Mouse (Mus musculus) kidney, embryonic 14.5 days (tissue): ENCODE results near the gene Il4i1. TPM values are rescaled to one million over a fixed set of nuclear protein-coding genes. Genes with fewer than 3 reads are reported as not detected.

Experiments
- ATAC-seq: fragments of 200-750 bp; cut with Nextera tagmentation; 2 replicates; pipeline ENCODE4 v1.8.0; 2017; ENCODE audit warnings: moderate number of reproducible peaks, mild to moderate bottlenecking, moderate TSS enrichment, moderate library complexity; ENCODE audit not compliant: low FRiP score, low TSS enrichment
- H3K27ac ChIP-seq: fragments of 300-500 bp; sonication (generic); 2 replicates; pipeline ENCODE4 v1.5.1; 2014; ENCODE audit warnings: low read depth, mild to moderate bottlenecking, low read length, moderate library complexity, mixed read lengths
- H3K27me3 ChIP-seq: fragments of 300-500 bp; sonication (generic); 2 replicates; pipeline ENCODE4 v1.6.1; 2014; ENCODE audit warnings: mild to moderate bottlenecking, low read length; ENCODE audit not compliant: control insufficient read depth, insufficient read depth
- H3K36me3 ChIP-seq: fragments of 300-500 bp; sonication (generic); 2 replicates; pipeline ENCODE4 v1.6.1; 2014; ENCODE audit warnings: low read length, mixed read lengths; ENCODE audit not compliant: control insufficient read depth, insufficient read depth
- H3K4me1 ChIP-seq: fragments of 300-500 bp; sonication (generic); 2 replicates; pipeline ENCODE4 v1.6.1; 2014; ENCODE audit warnings: low read length, mixed read lengths; ENCODE audit not compliant: control insufficient read depth, insufficient read depth
- H3K4me2 ChIP-seq: fragments of 300-500 bp; sonication (generic); replicated peaks from 2 replicates; pipeline ENCODE4 v1.6.1; 2014; ENCODE audit warnings: low read depth, mild to moderate bottlenecking, low read length
- H3K4me3 ChIP-seq: fragments of 300-500 bp; sonication (generic); 2 replicates; pipeline ENCODE4 v1.5.1; 2014; ENCODE audit warnings: mild to moderate bottlenecking, low read length
- H3K9ac ChIP-seq: fragments of 300-500 bp; sonication (generic); 2 replicates; pipeline ENCODE4 v1.6.1; 2014; ENCODE audit warnings: low read depth, mild to moderate bottlenecking, low read length, moderate library complexity
- H3K9me3 ChIP-seq: fragments of 300-500 bp; sonication (generic); 2 replicates; pipeline ENCODE4 v1.6.1; 2016; ENCODE audit warnings: low read length; ENCODE audit not compliant: control insufficient read depth
- WGBS: fragments of 180-500 bp; shearing (Covaris S2); extraction: QIAGEN DNeasy Blood & Tissue Kit; methylation state at CpG from one replicate; pipeline ENCODE4 v1.1.7; 2014; 5-methylcytosine and 5-hydroxymethylcytosine counted together
- polyA plus RNA-seq: library from polyadenylated mRNA; unstranded; fragments of >200 nt; fragmentation: Nextera tagmentation; extraction: Ambion mirVana; gene quantifications from 2 replicates; pipeline ENCODE4 v1.2.1, GENCODE M21; 2014

Gene Il4i1
- polyA plus RNA-seq, 1 experiment from 2014 or later: 2.0 TPM

GRCm38 (mm10) chr7:44823409-44823808 lies 7.2 kb downstream of the Il4i1 start:
- no peak overlapping the region for H3K4me2 ChIP-seq
- no peak overlapping the region for H3K9ac ChIP-seq
- peaks cover 22% of the 10 kb centered on the region for H3K4me1 ChIP-seq
- no peak for ATAC-seq
- 44% methylated on average over 7 of the region's 7 CpGs for WGBS
- peaks cover 10% of the 10 kb centered on the region; the same call in 1 of the 2 replicates for H3K36me3 ChIP-seq
- no peaks in the 10 kb centered on the region for H3K9me3 ChIP-seq
- H3K27me3 ChIP-seq: no peaks in the 10 kb centered on the region
- H3K27ac ChIP-seq: no peak overlapping the region
- no peak overlapping the region for H3K4me3 ChIP-seq

- no peaks in the 10 kb centered on the region for H3K27me3 ChIP-seq
- peaks cover 13% of the 10 kb centered on the region; the same call in 1 of the 2 replicates for H3K4me1 ChIP-seq
- no peak; the same call in 1 of the 2 replicates for ATAC-seq
- peaks cover 25% of the 10 kb centered on the region for H3K36me3 ChIP-seq
- WGBS: 21% methylated on average over 3 of the region's 3 CpGs
- H3K4me3 ChIP-seq: no peak overlapping the region
- H3K27ac ChIP-seq: no peak overlapping the region
- no peak overlapping the region for H3K4me2 ChIP-seq
- no peaks in the 10 kb centered on the region for H3K9me3 ChIP-seq
- no peak overlapping the region for H3K9ac ChIP-seq
Measured at GRCm38 (mm10) chr7:44824872-44825271, 8.7 kb downstream of the Il4i1 start.

- no peaks in the 10 kb centered on the region for H3K27me3 ChIP-seq
- H3K4me3 ChIP-seq: no peak overlapping the region
- ATAC-seq: no peak
- H3K36me3 ChIP-seq: peaks cover 44% of the 10 kb centered on the region
- H3K4me2 ChIP-seq: no peak overlapping the region
- H3K27ac ChIP-seq: no peak overlapping the region
- H3K4me1 ChIP-seq: 0 out of 2 replicates have a peak, but pooled peaks cover 5% of the 10 kb centered on the region
- H3K9me3 ChIP-seq: no peaks in the 10 kb centered on the region
- WGBS: 85% methylated on average over 3 of the region's 3 CpGs
- H3K9ac ChIP-seq: no peak overlapping the region
Measured at GRCm38 (mm10) chr7:44826771-44827170, 10.6 kb downstream of the Il4i1 start.

- H3K4me3 ChIP-seq: no peak overlapping the region
- H3K9ac ChIP-seq: no peak overlapping the region
- H3K9me3 ChIP-seq: no peaks in the 10 kb centered on the region
- H3K4me2 ChIP-seq: no peak overlapping the region
- WGBS: 85% methylated on average over 5 of the region's 5 CpGs
- no peaks in the 10 kb centered on the region for H3K27me3 ChIP-seq
- 0 out of 2 replicates have a peak, but pooled peaks cover 4% of the 10 kb centered on the region for H3K4me1 ChIP-seq
- no peak for ATAC-seq
- no peak overlapping the region for H3K27ac ChIP-seq
- H3K36me3 ChIP-seq: peaks cover 45% of the 10 kb centered on the region
Measured at GRCm38 (mm10) chr7:44828706-44829105, 12.5 kb downstream of the Il4i1 start.

- H3K27ac ChIP-seq: no peak overlapping the region
- H3K9ac ChIP-seq: no peak overlapping the region
- no peak overlapping the region for H3K4me2 ChIP-seq
- peaks cover 44% of the 10 kb centered on the region for H3K36me3 ChIP-seq
- 65% methylated on average over 4 of the region's 4 CpGs for WGBS
- H3K4me1 ChIP-seq: 0 out of 2 replicates have a peak, but pooled peaks cover 6% of the 10 kb centered on the region
- H3K9me3 ChIP-seq: no peaks in the 10 kb centered on the region
- H3K4me3 ChIP-seq: no peak overlapping the region
- no peak for ATAC-seq
- no peaks in the 10 kb centered on the region for H3K27me3 ChIP-seq
Measured at GRCm38 (mm10) chr7:44832763-44833162, 16.6 kb downstream of the Il4i1 start.

- Histone ChIP-seq H3K9me3 (no peaks in the 10 kb centered on the region), H3K9ac (no peak overlapping the region), H3K27me3 (0 out of 2 replicates have a peak, but pooled peaks cover 4% of the 10 kb centered on the region), H3K4me3 (no peak overlapping the region), H3K4me1 (peaks cover 16% of the 10 kb centered on the region; the same call in 1 of the 2 replicates), H3K4me2 (no peak overlapping the region), H3K27ac (no peak overlapping the region), H3K36me3 (peaks cover 19% of the 10 kb centered on the region)
- 88% methylated on average over 1 of the region's 1 CpGs for WGBS
- no peak for ATAC-seq
Measured at GRCm38 (mm10) chr7:44835373-44836015, 19.3 kb downstream of the Il4i1 start.

GRCm38 (mm10) chr7:44836016-44836404 lies 19.8 kb downstream of the Il4i1 start:
- Histone ChIP-seq H3K4me3 (no peak overlapping the region), H3K4me2 (no peak overlapping the region), H3K9me3 (no peaks in the 10 kb centered on the region), H3K27me3 (0 out of 2 replicates have a peak, but pooled peaks cover 4% of the 10 kb centered on the region), H3K4me1 (peaks cover 16% of the 10 kb centered on the region; the same call in 1 of the 2 replicates), H3K9ac (no peak overlapping the region), H3K36me3 (peaks cover 14% of the 10 kb centered on the region), H3K27ac (no peak overlapping the region)
- ATAC-seq: no peak
- 22% methylated on average over 3 of the region's 3 CpGs for WGBS

GRCm38 (mm10) chr7:44836423-44837053 lies 20.4 kb downstream of the Il4i1 start:
- Histone ChIP-seq H3K9ac (no peak overlapping the region), H3K4me1 (peaks cover 16% of the 10 kb centered on the region; the same call in 1 of the 2 replicates), H3K27ac (no peak overlapping the region), H3K4me3 (no peak overlapping the region), H3K4me2 (no peak overlapping the region), H3K9me3 (no peaks in the 10 kb centered on the region), H3K36me3 (peaks cover 12% of the 10 kb centered on the region), H3K27me3 (0 out of 2 replicates have a peak, but pooled peaks cover 4% of the 10 kb centered on the region)
- no peak for ATAC-seq
- 75% methylated on average over 9 of the region's 9 CpGs for WGBS

GRCm38 (mm10) chr7:44838073-44838472 lies 21.9 kb downstream of the Il4i1 start:
- H3K9ac ChIP-seq: no peak overlapping the region

More at GRCm38 (mm10) chr7:44838073-44838472, 21.9 kb downstream of the Il4i1 start:
- ATAC-seq: no peak
- H3K27ac ChIP-seq: no peak overlapping the region
- H3K9me3 ChIP-seq: no peaks in the 10 kb centered on the region
- H3K36me3 ChIP-seq: peaks cover 21% of the 10 kb centered on the region
- WGBS: 90% methylated on average over 6 of the region's 6 CpGs
- H3K4me3 ChIP-seq: no peak overlapping the region
- no peak overlapping the region for H3K4me2 ChIP-seq
- peaks cover 16% of the 10 kb centered on the region; the same call in 1 of the 2 replicates for H3K4me1 ChIP-seq
- 0 out of 2 replicates have a peak, but pooled peaks cover 4% of the 10 kb centered on the region for H3K27me3 ChIP-seq
